Mouse (Mus musculus) spleen, adult 2 months (tissue): ENCODE data around the gene Gm20388.

ENCODE experiments used
- CTCF ChIP-seq: fragments of 200-500 bp; IDR thresholded peaks from 2 replicates; pipeline ENCODE4 v1.5.1; 2011; ENCODE audit warnings: mild to moderate bottlenecking, inconsistent platforms; ENCODE audit not compliant: insufficient read depth, insufficient read length, insufficient replicate concordance; ENCODE audit errors: extremely low read depth
- POLR2A ChIP-seq: fragments of 200-500 bp; IDR thresholded peaks from 2 replicates; pipeline ENCODE4 v1.6.1; 2011; ENCODE audit warnings: low read depth, low read length, inconsistent platforms

DNA sequence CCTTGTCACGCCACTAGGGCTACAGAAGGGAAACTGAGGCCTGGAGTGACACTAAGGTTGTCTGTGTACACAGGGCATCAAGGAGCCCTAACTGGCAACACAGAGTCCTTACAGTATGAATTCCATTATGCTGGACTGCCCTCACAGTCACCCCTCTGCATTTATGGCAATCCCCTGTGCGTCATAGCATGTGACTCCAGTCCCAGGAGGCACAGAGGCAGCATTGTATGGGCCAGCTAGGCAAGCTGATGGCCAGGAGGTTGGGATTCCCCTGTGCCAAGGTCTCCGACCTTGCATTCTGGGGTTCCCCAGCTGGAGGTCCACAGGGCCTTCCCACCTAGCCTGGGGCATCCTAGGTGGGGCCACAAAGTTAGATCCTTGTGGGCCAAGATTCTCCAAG, 2300.9 kb downstream of the Gm20388 start:
- TF ChIP-seq CTCF (no peak), POLR2A (no peak)
